Mouse (Mus musculus): ENCODE data around the gene Mafg. TPM values are rescaled to one million over a fixed set of nuclear protein-coding genes. Genes with fewer than 3 reads are reported as not detected.

Gene Mafg
- total RNA-seq, 2 experiments from 2014 or later = 77.3 to 86.3 TPM

DNA sequence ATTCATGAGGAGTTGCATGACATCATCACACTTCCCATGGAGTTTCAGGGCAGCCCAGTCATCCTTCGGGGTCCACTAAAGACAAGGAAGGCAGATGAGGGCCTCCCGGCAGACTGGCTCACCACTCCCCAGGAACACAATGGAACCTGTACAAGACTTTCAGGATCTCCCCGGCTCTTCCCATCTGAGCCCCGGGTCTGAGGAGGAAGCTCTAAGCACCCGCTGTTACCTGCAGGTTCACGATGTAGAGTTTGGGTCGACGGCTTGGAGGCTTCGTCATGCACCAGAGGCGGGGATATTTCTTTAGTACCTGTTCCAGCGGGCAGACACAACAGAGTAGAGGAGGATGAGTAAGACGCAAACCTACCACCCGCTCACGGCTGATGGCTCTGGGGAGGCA is 13.2 kb downstream of the Mafg start:
- no peak for DNase-seq

- no peak for DNase-seq
Observed at GRCm38 (mm10) chr11:120618619-120619535, 14.5 kb downstream of the Mafg start.

GRCm38 (mm10) chr11:120617519-120618112 is 15.8 kb downstream of the Mafg start, which contains the start of gene Pcyt2:
Gene Pcyt2, minus strand, starts transcription at chr11:120617936.
- peak; percentile 90 for DNase-seq

DNA sequence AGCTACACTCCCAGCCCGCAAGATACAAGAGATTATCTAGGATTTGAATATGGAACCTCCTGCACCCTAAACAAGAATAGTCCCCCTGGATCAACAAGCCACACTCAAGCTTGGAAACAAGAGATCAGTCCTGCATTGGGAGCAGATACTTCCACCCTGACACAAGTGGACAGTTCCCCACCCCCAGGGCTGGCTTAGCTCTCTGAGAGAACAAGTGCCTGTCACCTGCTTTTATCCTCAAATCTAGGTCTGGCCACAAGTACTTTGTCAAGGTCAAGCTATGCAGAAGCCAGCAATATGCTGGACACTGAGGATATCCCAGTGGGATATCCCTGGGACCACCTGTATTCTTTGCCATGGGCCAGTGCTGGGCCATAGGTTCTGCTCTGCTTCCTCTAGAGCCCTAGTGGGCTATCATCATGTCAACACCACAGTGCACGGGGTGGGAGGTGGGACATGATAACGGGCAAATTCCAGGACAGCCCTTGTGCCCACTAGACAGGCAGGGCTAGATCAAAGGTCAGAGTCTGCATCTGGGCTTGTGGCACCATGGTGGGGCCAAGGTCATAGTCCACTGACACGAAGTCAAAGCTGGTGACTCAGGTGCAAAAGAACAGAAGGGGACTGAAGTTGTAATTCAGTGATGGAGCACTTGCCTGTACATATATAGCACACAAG is 16.6 kb downstream of the Mafg start:
- no peak for DNase-seq

DNA sequence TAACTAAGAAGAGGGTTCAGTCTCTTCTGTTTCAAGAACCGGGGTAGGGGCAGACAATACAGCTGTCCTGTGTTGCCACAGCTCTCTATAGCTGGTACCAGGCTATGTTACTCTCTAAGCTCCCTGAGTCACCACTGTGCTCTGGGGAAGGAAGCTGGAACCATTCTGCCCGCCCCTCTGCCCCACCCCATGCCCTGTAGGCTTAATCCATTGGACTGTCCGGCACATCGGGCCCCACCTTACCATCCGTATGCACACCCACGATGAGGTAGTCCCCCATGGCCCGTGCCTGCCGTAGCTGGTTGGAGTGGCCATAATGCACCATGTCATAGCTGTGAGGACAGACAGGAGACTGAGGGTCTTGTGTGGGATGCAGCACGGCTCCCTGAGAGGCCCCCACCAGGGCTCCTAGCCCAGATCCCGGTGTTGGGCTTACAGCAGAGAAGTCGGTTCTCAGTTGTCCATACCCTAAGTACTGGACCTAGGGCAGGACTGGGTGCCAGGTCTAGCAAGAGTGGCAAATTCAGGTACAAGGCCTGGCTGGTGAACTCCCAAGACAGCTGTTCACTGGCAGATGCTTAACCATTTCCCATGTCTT is 17.7 kb downstream of the Mafg start:
- no peak for DNase-seq

GRCm38 (mm10) chr11:120615167-120615566 is 18.2 kb downstream of the Mafg start:
- DNase-seq = no peak

DNA sequence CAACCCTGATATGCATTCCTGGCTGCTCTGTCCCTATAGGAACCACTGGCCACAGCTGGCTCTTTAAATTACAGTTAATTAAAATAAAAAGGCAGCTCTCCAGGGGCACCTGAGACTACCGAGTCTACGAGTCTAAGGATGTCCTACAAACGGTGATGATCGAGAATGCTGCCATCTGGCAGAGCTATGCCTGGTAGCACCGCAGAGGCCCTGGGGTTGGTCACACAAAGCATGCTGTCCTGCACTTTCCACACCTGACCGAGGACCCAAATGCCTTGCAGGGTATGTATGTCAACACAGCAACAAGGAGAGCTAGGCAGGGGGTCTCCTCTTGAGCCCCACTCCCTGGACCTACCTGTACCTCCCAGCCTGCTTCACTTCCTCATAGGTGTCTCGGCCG is 19.4 kb downstream of the Mafg start:
- DNase-seq = no peak

DNA sequence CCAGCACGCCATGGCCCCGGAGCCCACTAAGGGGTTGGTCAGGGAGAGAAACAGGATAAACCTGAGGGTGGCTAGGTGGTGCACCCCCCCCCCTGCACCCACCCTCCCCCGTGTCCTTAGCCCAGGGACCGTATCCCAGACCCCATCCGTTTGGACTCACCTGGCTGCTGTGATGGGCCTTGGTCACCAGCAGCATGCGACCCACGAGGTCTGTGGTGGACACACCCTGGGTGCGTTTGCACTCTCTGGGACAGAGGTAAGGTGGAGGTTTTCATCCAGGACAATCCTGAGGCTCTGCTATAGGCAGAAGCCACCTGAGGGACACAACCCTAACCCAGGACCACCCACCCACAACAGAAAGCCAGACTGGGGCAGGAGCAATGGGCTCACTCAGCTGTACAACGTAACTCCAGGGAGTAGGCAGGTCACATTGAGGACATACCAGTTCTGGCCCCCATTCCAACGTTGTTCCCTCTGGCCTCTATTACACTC is 19.9 kb downstream of the Mafg start:
- DNase-seq = no peak

- DNase-seq = peak in 1 of 2 experiments; percentile 61
Observed at GRCm38 (mm10) chr11:120612763-120613162, 20.6 kb downstream of the Mafg start.

GRCm38 (mm10) chr11:120610477-120611046 is 22.8 kb downstream of the Mafg start:
- DNase-seq = no peak

GRCm38 (mm10) chr11:120609250-120609649 is 24.1 kb downstream of the Mafg start:
- DNase-seq = no peak

GRCm38 (mm10) chr11:120608241-120609034 is 25.0 kb downstream of the Mafg start, which contains the start of gene Npb:
Gene Npb, plus strand, starts transcription at chr11:120608477.
- no peak for DNase-seq

DNA sequence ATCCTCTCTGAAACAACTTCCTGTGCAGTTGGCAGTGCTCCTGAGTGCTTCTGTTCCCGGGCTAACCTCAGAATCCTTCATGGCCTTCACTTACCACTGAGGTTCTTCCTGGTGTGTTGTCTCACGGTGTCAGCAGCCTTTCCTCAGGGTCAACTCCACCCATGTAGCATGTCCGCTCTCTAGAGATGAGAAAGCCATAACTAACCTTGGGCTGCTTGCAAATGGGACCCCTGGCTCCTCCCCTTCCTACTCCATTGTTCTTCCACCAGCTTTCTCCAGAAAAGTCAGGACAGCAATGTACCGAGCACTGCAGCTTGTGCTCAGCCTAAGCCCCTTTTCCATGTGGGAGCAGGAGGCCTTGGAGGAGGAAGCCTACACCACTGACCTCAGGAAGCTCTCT is 26.6 kb downstream of the Mafg start:
- DNase-seq = no peak

DNA sequence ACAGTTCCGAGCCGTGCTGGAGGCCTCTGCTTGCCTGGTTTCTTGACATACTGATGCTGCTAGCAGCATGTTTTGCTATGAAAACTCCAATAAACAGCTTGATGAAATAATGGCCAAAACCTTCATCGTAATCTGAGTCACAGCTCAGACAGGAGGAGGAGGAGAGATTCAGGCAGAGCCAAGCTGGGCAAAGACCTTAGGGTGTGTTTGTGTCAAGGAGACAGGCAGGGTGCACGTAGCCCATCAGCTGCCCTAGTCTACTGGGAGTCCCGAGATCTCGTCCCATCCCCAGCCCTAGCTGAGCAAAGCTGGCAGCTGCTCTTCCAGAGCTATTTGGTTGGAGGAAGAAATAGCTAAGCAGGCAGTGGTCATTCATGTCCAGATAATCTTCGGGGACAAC is 27.7 kb downstream of the Mafg start:
- DNase-seq = no peak

GRCm38 (mm10) chr11:120603545-120603944 is 29.9 kb downstream of the Mafg start:
- DNase-seq = no peak

GRCm38 (mm10) chr11:120600716-120601115 is 32.7 kb downstream of the Mafg start:
- DNase-seq = no peak

GRCm38 (mm10) chr11:120598990-120599549 is 34.3 kb downstream of the Mafg start:
- DNase-seq = no peak

- DNase-seq = peak; percentile 90 to 93
Observed at GRCm38 (mm10) chr11:120598283-120598989, 35.0 kb downstream of the Mafg start, which contains the start of the genes Alyref and Anapc11. Gene Alyref, minus strand, starts transcription at chr11:120598365. Gene Anapc11, plus strand, starts transcription at chr11:120598421.

DNA sequence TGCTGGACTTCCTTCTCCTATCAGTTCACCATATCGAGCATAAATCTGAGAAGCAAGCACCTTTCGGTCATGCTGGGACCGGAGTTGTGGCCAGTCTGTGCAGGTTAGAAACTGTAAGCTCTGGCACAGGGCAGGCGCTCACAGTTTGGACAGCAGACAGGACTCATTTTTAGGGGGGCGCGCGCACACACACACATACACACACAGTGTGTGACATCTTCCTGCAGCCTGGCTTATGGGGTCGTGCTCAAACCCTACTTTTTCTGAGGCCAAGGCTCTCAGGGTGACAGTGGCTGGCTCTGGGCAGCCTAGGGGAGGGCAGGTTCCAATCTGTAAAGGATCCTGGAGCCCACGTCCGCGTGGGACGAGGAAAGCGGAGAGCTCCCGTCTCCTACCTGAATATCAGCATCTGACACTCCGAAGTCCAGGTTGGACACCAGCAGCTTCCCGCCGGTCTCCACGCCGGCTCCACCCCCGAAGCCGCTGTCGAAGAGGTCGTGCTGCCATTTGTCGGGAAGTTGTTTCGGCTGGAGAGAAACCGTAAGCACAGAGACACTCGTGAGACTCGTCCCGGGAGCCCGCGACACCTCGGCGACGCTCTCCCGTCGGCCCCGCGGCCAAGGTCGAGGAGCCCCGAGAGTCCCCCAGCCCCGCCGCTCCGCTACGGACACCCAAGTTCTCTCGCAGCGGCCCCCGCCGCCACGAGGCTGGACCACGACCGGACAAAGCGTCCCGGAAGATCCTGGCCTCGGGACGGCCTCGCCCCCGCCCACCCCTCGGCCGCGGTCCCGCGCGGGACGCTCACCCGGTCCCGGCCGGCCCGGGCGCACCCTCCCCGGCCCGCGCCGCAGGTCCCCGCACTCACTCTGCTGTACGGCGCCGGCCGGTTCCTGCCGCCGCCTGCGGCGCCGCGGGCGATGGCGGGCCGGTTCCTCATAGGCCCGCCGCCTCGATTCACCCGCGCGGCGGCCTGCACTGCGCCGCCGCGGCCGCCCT is 35.9 kb downstream of the Mafg start:
- DNase-seq = no peak

All from layer of hippocampus, postnatal 36 days (tissue).